Mouse (Mus musculus) cerebellum, adult 8-10 months (tissue): ENCODE measurements at regions not wholly inside any gene's neighbourhood (a gene's known extent, or its start where the extent isn't known, plus 50 kb on each side); places are given as distances from the start of the nearest gene placed in this dataset.

ENCODE experiments used
- DNase-seq: peaks from one replicate; pipeline ENCODE4 v3.0.0; 2022

- DNase-seq = no peak
These were observed 54.8 kb upstream of the Scel start for GRCm38 (mm10) chr14:103458340-103458739.

DNA sequence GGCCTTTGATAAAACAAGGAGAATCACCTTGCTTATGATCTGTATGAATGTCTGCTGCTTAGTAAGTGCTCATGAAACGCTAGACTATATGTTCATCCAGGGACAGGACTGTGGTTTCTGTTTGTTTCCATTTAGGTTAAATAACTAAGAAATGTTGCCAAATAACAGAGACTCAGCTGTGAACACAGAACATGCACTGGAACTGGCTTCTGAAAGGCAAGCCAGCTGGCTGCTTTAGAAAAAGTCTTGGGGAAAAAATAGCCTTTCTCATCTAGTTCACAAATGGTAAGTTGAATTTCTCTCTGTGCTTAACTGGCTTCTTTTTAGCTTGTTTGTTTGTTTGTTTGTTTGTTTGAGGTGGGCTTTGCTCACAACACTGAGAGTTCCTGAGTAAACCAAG, 57.0 kb upstream of the Scel start:
- no peak for DNase-seq

DNA sequence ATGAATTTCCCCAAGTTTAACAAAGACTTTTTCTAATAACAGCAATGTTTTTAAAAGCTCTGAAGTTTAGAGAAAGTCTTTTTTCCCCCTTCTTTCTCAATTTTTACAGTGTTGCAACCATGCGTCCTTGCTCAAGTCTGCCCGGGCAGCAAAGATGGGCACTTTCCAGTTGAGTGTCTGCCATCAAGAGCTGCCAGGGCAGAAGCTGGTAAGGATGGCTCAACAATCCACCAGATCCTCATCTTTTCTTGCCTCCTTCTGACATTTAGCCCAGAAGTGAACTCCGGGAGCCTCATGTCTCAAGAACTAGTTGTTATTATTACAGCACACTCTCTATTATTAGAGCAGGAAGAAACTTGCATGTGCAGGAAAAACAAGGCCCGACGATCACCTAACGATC, 62.4 kb upstream of the Scel start:
- DNase-seq = no peak

- DNase-seq = no peak
These were observed 63.7 kb upstream of the Scel start for GRCm38 (mm10) chr14:103449447-103449846.

DNA sequence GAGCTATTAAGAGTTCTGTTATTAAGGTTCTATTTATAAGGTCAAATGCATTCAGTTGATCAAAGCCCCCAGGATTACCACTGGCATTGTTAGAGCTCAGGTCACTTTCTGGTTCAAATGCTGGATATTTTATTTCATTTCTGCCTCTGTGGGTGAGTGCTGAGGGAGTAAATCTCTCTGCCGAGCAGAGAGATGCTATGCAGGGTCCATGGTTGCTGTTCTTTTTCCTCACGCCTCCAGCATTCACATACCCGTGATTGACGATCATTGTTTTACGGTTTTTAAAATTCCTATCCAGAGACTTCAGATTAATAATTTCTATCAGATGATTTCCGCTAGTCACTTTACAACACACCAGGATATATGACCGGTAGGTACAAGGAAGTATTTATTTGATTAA, 64.1 kb upstream of the Scel start:
- no peak for DNase-seq

DNA sequence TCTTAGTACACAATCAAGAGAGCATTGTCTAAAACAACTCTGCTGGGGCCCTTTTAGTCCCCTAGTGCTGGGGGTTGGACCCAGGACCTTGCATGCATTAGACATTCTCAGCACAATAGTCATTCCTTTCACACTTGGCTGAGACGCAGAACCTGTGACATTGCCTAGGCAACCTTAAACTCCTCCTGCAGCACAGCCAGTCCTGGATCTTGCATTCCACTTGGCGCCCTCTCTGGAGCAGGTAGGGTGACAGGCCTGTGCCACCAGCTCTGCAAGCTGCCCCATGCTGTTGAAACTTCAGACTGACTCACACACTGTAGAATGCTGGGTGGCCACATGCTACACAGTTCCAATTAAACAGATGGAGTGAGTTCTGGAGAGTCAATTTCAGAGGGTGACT, 66.5 kb upstream of the Scel start:
- peak; percentile 34 for DNase-seq

- DNase-seq = no peak
These were observed 71.6 kb upstream of the Scel start for GRCm38 (mm10) chr14:103441454-103442065.

GRCm38 (mm10) chr14:103440243-103440642, 72.9 kb upstream of the Scel start:
- DNase-seq = peak; percentile 10

DNA sequence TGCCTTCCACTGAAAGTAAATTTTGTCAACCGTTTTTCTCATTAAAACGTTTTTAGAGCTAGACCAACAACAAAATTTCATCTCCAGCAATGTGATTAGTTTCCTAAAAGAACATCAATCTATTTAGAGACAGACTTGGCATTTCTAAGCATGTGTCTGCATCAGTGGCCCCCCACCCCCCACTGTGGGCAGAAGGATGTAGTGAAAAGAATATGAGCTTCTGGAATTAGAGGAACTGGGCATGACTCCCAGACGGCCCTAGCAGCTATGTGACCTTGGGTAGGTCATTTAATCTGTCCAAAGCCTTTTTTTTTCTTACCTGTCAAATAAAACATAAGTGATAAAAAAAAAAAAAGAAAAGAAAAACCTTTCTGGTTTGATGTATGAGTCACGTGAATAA, 78.9 kb upstream of the Scel start:
- no peak for DNase-seq

DNA sequence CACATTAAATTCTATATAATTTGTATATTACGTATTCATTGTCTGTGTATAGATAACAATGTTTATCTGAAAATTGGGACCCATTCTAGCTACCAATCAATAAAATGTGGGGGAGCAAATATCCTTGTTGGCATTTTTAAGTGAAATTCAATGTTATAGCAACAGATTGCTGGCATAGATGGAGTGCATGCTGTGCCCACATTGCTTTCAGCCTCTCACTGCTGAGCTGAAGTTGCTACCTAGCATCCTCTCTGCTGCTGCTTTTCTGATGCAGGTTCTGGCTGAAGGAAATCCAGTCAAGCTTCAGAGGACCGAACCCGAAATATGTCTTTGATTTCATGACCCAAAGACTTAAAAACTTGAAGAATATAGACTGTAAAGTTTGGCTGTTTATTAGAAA, 80.0 kb upstream of the Scel start:
- DNase-seq = no peak

GRCm38 (mm10) chr14:103427873-103428272, 81.3 kb upstream of the Mycbp2 start:
- DNase-seq = no peak

- DNase-seq = no peak
These were observed 74.8 kb upstream of the Mycbp2 start for GRCm38 (mm10) chr14:103421305-103421822.

GRCm38 (mm10) chr14:103417110-103418061, 70.8 kb upstream of the Mycbp2 start:
- DNase-seq = no peak

DNA sequence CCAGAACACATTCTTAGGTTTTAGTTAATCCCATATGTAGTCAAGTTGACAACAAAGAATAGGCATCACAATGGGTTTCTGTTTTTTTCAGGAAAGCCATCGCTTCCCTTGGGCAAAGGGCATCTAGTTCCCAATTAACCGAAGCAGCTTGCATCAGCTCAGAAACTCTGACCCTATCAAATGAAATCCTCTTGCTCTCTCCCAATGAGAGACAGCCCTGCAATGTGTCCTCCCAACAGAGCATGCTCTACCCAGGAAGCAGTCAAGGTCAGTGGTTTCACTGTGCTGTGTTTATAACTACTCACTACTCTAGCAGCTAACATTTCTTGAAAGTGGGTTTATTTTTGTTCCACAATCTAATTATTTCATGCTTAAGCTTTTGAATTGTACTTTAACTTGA, 58.0 kb upstream of the Mycbp2 start:
- DNase-seq = no peak

DNA sequence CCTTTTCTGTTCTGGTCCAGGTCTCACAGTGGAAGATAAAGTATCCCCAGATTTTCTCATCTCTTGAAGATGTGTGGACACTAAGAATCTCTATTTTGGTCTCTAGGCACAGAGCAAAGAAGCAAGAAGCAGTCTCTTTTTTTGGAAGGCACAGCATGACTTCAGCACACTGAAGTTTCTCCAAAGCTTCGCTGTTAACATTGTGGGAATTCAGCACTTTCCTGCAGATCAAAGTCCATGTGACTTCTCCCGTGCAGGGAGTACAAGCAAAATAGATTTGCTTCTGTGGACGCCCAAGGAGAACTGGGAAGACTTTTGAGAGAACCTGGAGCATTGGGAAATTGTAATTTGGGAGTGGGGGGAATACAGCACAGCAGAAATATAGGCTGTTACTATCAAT, 56.4 kb upstream of the Mycbp2 start:
- no peak for DNase-seq

GRCm38 (mm10) chr14:103401983-103402382, 55.4 kb upstream of the Mycbp2 start:
- DNase-seq = no peak

GRCm38 (mm10) chr14:103401280-103401679, 54.7 kb upstream of the Mycbp2 start:
- DNase-seq = no peak

- DNase-seq = no peak
These were observed 51.8 kb upstream of the Mycbp2 start for GRCm38 (mm10) chr14:103398401-103398800.
